Mouse (Mus musculus): ENCODE results near the gene Ugt2a1. TPM values are rescaled to one million over a fixed set of nuclear protein-coding genes. Genes with fewer than 3 reads are reported as not detected.

Ugt2a1 gene
- total RNA-seq, 2 experiments from 2014 or later: not detected

Other genes with a start within 250 kb of the Ugt2a1 start
- not detected for gene Ugt2b37, start 236.1 kb downstream of the Ugt2a1 start, total RNA-seq (2021)
- not detected for gene Ugt2a3, start 153.7 kb downstream of the Ugt2a1 start, total RNA-seq (2021)
- gene Ugt2b38, start 66.7 kb downstream of the Ugt2a1 start, total RNA-seq (2021): not detected
- not detected for gene Ugt2a2, start 8.6 kb downstream of the Ugt2a1 start, total RNA-seq (2021)
- not detected for gene Gm43638, start 4.1 kb downstream of the Ugt2a1 start, total RNA-seq (2021)
- gene Sult1b1, start 47.3 kb upstream of the Ugt2a1 start, total RNA-seq (2021): not detected
- gene Sult1d1, start 78.2 kb upstream of the Ugt2a1 start, total RNA-seq (2021): not detected
- not detected for gene Sult1e1, start 100.7 kb upstream of the Ugt2a1 start, total RNA-seq (2021)
- not detected for gene Csn1s1, start 175.3 kb upstream of the Ugt2a1 start, total RNA-seq (2021)
- gene Csn2, start 208.8 kb upstream of the Ugt2a1 start, total RNA-seq (2021): not detected

Measured in layer of hippocampus, postnatal 36 days (tissue).